Mouse (Mus musculus) brown adipose tissue, adult 24 weeks (tissue): ENCODE data around the gene Tmem132a. TPM values are rescaled to one million over a fixed set of nuclear protein-coding genes. Genes with fewer than 3 reads are reported as not detected.

Experiments
- H3K27ac ChIP-seq: fragments of 200-500 bp; replicated peaks from 2 replicates; pipeline ENCODE4 v1.5.1; 2012; ENCODE audit warnings: low read depth, mild to moderate bottlenecking, low read length
- H3K4me1 ChIP-seq: fragments of 200-500 bp; 2 replicates; pipeline ENCODE4 v1.6.1; 2012; ENCODE audit warnings: low read length, mixed read lengths; ENCODE audit not compliant: control insufficient read depth, insufficient read depth, insufficient read length
- H3K4me3 ChIP-seq: fragments of 200-500 bp; 2 replicates; pipeline ENCODE4 v1.5.1; 2012; ENCODE audit warnings: low read depth, mild to moderate bottlenecking, low read length, moderate library complexity; ENCODE audit not compliant: insufficient read depth
- polyA plus RNA-seq: library from polyadenylated mRNA; stranded (reverse); fragments of >200 nt; gene quantifications from 2 replicates; pipeline ENCODE4 v1.2.4, GENCODE M21; 2012; ENCODE audit not compliant: missing spikeins, insufficient read depth, insufficient read length

The Tmem132a gene
- polyA plus RNA-seq, 1 experiment = 2.1 TPM

DNA sequence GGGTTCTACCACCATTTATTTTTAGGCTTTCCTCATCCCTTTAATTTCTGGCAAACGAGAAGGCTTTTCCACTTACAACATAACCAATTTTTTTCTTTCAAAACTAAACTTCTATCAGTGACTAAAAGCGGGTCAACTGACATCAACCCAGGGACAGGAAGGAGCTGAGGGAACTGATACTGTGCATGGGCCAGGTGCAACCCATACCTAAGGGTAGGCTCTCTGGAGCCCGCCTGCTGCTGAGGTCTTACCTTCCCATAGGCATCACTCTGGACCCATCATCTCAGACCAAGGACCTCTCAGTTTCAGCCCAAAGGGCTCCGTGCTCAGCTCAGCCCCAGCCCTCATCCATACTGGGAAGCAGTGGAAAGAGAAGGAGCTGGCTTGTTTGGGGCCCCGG, 41.4 kb downstream of the Tmem132a start:
- Histone ChIP-seq H3K4me3 (no peak overlapping the region), H3K27ac (no peak overlapping the region), H3K4me1 (no peaks in the 10 kb centered on the region)

DNA sequence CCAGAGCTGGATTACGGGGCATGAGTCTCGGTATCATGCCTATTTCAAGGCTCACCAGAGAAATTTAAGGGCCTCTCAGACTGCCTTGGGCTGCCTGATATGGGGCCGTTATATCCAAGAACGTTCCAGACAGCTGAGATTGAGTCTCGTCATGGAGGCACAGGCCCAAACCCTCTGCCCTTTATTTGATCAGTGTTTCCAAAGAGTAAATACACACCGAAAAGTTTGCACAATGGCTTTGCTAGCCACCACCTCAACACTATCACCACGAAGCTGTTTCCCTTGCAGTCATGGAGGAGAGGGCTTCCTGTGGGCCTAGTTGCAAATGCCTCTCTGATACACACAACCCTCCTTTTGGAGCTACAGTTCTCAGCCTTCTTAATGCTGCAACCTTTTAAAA, 45.7 kb downstream of the Tmem132a start:
- H3K27ac ChIP-seq = no peak overlapping the region
- no peaks in the 10 kb centered on the region for H3K4me1 ChIP-seq
- no peak overlapping the region for H3K4me3 ChIP-seq

DNA sequence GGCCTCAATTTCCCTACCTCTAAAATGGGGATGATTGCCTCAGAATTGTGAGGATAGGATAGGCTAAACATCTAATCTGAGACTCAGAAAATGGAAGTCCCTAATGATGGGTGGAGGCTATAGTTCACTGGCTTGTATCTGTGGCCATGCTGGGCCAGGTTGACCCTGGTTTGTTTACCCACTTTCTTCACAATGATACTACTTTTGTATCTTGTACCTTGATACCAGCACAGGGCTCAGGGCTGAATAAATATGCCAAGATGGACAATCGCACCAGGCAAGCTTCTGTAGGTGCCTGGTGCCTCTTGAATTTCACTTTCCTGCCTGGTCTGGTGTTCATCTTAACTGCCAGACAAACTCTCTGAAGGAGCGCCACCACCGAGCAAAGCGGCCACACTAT, 47.2 kb downstream of the Tmem132a start:
- H3K4me3 ChIP-seq = no peak overlapping the region
- H3K27ac ChIP-seq = no peak overlapping the region
- H3K4me1 ChIP-seq = no peaks in the 10 kb centered on the region

DNA sequence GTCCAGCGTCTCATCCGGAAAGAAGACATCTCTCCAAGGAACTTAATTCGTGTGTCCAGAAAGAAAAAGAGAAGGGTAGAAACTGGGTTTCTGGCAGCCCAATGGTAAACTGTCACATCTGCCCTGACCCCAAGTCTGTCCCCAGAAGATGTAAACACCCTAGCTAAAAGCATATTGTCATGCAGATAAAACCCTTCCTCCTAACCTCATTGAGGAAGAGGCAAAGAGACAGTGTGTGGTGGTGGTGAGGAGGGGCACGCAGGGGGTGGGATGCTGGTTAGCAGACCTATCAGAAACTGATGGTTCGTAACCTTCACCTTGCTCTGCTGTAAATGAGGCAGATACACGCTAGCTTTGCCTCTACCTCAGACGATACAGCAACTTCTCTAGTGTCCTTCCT, 48.4 kb downstream of the Tmem132a start:
- H3K27ac ChIP-seq = no peak overlapping the region
- no peak overlapping the region for H3K4me3 ChIP-seq
- H3K4me1 ChIP-seq = no peaks in the 10 kb centered on the region

- Histone ChIP-seq H3K4me1 (no peaks in the 10 kb centered on the region), H3K27ac (no peak overlapping the region), H3K4me3 (no peak overlapping the region)
These were observed 51.4 kb downstream of the Tmem132a start for GRCm38 (mm10) chr19:10818217-10818946.

DNA sequence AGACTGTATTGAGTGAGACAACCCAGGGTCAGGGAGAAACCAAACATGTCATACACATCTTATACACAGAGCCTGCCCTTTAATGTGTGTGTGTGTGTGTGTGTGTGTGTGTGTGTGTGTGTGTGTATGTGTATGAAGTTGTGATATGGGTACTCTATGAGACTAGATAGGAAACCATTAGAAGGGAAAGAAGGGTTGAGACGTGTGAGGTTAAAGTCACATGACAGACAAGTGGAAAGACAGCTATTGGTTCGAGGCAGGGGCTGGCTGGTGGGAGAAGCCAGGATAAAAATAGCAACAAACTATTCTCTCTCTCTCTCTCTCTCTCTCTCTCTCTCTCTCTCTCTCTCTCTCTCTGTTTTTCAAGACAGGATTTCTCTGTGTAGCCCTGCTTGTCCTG, 53.3 kb downstream of the Tmem132a start:
- no peaks in the 10 kb centered on the region for H3K4me1 ChIP-seq

GRCm38 (mm10) chr19:10815871-10816270, 53.9 kb downstream of the Tmem132a start:
- H3K4me3 ChIP-seq = no peak overlapping the region
- no peaks in the 10 kb centered on the region for H3K4me1 ChIP-seq
- H3K27ac ChIP-seq = no peak overlapping the region

More for the DNA sequence above, 53.3 kb downstream of the Tmem132a start:
- Histone ChIP-seq H3K4me3 (no peak overlapping the region), H3K27ac (no peak overlapping the region)

DNA sequence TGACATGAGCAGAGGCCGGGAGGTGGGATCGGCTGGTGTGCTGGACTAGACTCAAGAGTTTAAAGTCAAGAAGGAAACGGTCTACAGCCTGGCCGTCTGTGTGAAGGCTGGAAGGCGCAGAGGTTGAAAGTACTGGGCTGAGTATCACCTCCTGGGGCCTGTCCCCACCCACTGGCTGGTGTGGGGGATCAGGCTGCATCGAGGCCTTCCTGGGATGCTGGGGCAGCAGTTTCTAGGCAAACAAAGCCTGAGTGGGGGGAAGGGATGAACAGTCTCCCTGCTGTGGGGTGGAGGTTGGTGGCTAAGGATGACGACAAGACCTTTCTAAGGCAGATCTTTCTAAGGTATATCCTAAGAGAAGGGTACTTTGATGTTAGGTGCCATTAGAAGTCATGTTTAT, 55.8 kb downstream of the Tmem132a start:
- H3K27ac ChIP-seq = no peak overlapping the region
- no peak overlapping the region for H3K4me3 ChIP-seq
- H3K4me1 ChIP-seq = no peaks in the 10 kb centered on the region

DNA sequence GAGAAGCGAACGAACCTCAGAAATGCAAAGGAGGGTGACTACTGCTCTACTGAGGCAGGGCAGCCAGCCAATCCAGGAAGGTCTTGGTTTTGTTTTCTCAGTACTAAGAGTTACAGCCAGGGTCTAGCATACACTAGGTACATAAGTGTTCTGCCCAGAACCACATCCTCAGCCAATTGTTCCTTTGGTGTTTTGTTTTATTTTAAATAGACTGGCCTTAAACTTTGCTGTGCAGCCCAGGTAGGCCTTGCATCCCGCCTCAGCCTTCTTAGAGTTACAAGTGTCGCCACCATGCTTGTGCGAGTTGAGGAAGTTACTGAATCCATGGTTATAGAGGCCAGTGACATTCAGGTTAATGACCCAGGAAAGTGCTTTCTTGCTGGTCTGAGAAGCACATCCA, 56.7 kb downstream of the Tmem132a start:
- Histone ChIP-seq H3K4me3 (no peak overlapping the region), H3K4me1 (no peaks in the 10 kb centered on the region)

DNA sequence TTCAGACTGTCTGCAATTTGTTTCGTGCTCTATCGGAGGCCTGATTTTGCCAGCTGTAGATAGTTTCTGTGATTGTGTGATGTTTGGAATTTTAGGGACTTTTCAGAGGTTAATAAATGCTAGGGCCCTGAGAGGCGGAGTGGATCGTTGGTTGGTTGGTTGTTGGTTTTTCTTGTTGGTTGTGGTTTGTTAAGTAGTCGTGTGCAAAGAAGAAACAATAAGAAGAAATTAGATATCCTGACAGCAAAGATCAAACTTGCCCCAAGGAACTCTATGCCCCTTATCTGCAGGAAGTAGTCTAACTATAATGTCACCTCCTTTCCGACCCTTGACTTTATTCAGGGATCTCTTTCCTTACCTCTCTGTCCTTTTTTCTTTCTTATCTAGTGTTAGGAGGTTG, 58.3 kb downstream of the Tmem132a start:
- Histone ChIP-seq H3K4me3 (no peak overlapping the region), H3K4me1 (no peaks in the 10 kb centered on the region), H3K27ac (no peak overlapping the region)

More for the DNA sequence above, 56.7 kb downstream of the Tmem132a start:
- no peak overlapping the region for H3K27ac ChIP-seq

DNA sequence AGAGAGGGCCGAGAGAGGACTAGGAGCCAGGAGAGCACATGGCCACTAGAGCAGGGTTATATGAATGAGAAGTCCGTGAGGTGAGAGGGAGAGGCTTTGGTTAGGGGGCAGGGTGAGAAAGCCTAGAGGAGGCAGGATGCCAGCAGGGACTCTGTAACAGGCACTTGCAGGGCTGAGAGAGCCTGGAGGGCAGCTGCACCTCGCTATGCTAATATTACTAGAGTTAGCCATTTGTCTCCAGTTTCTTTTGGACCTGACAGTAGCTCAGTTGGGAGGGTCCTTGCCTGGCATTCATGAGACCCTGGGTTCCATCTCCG, 59.6 kb downstream of the Tmem132a start:
- H3K4me3 ChIP-seq = no peak overlapping the region
- no peak overlapping the region for H3K27ac ChIP-seq
- H3K4me1 ChIP-seq = no peaks in the 10 kb centered on the region

GRCm38 (mm10) chr19:10809428-10810175, 60.1 kb downstream of the Tmem132a start:
- Histone ChIP-seq H3K4me1 (no peaks in the 10 kb centered on the region), H3K27ac (no peak overlapping the region), H3K4me3 (no peak overlapping the region)

DNA sequence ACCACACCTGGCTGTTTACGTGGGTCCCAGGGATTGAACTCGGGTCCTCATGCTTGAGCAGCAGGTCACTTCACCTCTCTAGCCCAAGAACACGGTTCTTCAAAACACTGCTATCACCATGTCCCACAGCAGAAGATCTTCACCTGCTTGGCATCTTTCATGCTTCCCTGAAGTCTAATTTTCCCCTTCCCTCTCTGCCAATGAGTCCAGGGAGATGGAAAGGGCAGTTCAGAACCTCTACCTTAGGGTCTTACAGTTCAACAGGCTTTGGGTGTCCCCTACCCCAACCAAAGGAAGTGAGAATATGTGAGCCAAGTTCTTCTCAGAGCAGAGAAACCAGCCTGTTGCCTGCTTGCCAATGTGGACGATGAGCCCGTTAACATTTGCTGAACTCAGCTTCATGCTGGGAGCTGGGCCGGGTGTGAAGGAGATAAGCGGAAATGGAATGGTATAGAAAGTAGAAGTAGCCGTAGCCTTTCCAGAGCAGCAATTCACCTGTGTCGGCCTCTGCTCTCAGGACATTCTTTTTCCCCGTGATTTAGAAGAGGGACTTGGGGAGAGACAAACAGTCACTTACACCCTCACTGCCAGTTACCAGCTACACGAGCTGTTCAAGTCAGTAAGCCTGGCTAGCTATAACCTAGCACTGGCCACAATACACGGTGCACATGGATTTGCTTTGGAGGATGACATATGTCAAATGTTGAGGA, 61.1 kb downstream of the Tmem132a start:
- no peak overlapping the region for H3K27ac ChIP-seq
- no peak overlapping the region for H3K4me3 ChIP-seq
- H3K4me1 ChIP-seq = no peaks in the 10 kb centered on the region
